Mouse (Mus musculus): Measurements from ENCODE around the gene Ubap2.
A peak's percentile ranks its signal among the peaks of the same experiment; 100 is the strongest.

Gene Ubap2

GRCm38 (mm10) chr4:41259019-41259418 is 15.9 kb downstream of the Ubap2 start:
- DNase-seq: no peak

GRCm38 (mm10) chr4:41257752-41258151 is 17.2 kb downstream of the Ubap2 start:
- DNase-seq: no peak

GRCm38 (mm10) chr4:41255564-41256210 is 19.3 kb downstream of the Ubap2 start:
- peak; percentile 12 for DNase-seq

DNA sequence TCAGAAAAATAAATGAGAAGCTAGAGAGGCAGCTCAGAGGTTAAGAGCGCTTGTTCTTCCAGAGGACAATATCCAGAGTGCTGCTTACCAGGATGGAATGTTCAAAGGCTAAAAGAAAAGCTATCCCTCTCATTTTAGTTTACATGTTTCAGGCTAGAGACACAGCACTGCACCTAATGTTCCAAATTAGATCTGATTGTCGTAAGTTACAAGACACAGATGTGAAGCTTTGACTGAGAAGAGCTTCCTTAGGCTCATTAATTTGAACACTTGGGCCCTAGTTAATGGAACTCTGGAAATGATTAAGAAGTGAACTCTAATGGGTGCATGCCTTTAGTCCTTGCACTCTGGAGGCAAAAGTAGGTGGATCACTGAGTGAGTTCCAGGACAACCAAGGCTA is 21.2 kb downstream of the Ubap2 start:
- no peak for DNase-seq

GRCm38 (mm10) chr4:41245408-41245807 is 29.5 kb downstream of the Ubap2 start:
- no peak for DNase-seq

GRCm38 (mm10) chr4:41240916-41241315 is 34.0 kb downstream of the Ubap2 start:
- no peak for DNase-seq

DNA sequence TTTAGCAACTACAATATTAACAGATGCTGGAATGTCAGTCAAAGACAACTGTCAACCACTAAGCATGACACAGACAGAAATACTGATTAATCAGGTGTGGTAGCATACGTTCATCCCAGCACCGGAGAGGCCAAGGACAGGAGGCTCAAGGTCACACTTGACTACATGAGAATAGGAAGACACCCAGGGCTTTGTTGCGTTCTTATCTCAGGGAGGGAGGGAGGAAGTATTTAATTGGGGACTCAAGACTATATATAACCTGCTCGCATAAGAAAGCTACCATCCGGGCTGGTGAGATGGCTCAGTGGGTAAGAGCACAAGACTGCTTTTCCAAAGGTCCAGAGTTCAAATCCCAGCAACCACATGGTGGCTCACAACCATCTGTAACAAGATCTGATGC is 39.3 kb downstream of the Ubap2 start:
- DNase-seq: no peak

DNA sequence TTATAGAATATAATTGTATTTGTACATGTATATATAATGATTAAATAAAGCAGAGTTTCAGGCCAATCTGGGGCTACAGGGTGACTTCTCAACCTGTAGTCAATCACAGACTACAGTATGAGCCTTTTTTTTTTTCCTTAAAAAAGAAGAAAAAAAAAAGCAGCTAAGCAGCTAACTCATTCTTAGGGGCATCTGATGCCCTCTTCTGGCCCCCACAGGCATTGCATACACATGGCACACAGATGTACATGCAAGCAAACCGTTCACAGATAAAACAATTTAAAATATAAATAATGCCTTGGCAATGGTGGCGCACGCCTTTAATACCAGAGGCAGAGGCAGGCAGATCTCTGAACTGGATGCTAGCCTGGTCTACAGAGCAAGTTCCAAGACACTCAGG is 48.6 kb downstream of the Ubap2 start:
- peak; percentile 61 for DNase-seq

- DNase-seq: no peak
These were observed 49.5 kb downstream of the Ubap2 start for GRCm38 (mm10) chr4:41225412-41225811.

DNA sequence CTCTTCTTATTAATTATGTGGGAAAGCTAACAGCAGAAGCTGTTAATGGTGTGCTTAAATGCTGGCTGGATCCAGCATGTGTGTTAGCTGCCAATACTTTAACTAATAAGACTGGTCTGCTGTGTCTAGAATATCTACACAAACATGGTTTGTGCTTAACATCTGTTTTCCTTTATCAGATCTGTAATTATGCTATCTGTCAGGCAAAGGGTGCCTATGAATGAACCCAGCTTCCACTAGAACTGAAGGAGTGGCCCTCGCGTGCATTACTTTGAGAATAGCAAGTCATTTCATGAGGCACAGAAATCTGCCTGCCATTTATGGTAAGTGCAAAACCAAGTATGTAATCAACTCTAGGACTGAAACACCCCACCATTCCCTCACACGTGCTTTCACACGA is 66.9 kb downstream of the Ubap2 start:
- no peak for DNase-seq

DNA sequence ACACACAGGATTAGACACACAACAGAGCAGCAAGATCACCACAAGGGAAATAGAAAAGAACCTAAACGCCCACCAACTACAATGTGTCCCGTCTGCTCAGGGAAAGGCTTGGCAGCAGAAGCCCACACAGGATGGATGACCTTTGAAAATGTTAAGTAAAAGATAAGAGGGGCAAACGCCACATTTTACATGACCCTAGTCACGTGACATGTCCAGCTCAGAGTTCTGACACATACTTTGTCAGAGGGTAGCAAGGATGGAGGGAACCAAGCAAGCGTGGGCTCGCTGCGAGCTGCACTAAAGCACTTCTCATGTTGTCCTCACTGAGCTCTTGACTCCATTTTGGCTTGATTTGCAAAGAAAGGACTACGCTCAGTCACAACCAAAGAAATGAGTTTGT is 69.2 kb downstream of the Ubap2 start:
- no peak for DNase-seq

DNA sequence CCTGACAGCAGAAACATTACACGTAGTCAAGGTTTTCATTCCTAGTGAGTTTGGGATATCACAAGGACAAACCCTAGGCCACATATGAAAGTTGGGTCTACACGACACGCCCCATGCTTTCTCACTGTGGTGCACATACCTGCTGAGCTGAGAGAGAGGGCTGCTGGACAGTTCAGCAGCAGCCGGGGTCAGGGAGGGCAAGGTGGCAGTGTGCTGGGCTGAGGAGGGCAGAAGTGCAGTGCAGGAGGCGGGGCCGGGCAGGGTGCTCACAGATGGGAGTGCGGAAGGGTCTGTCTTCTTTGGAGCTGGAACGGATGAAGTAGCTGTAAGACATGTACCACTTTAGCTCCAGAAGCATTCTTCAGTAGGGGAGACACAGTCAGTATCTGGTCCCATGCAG is 72.8 kb downstream of the Ubap2 start:
- no peak for DNase-seq

DNA sequence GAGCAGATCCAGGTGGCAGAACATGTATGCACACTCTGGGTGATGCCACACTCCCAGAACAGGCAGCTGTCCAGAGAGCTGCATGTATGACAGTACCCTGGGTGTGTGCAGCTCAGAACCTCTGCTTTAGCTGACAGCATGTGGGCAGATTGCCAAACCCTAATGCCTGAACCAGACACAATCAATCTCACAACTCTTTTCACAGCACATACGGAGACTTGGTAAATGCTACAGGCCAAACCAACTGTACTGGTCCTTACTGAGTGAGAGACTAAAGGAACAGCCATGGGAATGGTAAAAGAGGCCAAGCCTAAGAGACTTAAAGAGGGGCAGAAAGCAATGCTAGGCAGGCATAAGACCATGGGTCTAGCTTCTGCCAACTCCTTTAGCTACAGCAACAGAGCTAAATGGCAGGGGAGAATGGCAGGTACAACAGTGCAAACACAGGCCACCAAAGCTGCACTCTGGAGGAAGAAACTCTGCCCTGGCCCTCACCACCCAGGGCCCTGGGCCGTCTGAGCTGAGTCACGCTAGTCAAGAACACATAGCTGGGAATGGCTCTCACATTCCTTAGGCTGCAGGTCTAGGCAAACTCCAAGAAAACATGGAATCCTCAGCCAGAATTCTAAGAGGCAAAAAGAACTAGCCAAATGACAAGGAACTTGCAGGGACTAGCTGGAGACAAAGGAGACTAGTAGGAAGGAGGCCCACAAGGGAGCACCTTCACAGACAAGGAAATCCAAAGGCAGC is 77.9 kb downstream of the Ubap2 start:
- DNase-seq: no peak

- DNase-seq: no peak
These were observed 79.6 kb downstream of the Ubap2 start for GRCm38 (mm10) chr4:41195328-41195727.

GRCm38 (mm10) chr4:41192544-41193512 is 82.1 kb downstream of the Ubap2 start:
- no peak for DNase-seq

DNA sequence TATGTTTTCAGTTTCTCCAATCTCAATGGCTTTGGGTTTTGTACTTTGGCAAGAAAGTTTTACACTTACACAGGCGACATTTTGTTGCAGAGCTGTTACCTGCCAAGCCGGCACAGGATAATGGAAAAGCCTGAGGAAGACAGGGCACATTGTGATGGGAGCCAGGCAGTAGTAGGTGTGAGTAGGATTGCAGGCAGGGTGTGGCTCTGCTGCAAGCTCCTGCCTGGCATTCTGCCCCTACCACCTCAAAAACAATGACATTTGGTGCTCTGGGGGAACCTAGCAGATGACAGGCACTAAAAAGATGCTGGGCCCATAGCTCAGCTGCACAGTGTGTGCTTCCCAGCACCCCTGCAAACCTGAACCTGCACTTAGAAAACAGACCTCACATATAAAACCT is 85.1 kb downstream of the Ubap2 start:
- no peak for DNase-seq

GRCm38 (mm10) chr4:41179825-41180725 is 94.9 kb downstream of the Ubap2 start:
- DNase-seq: no peak

DNA sequence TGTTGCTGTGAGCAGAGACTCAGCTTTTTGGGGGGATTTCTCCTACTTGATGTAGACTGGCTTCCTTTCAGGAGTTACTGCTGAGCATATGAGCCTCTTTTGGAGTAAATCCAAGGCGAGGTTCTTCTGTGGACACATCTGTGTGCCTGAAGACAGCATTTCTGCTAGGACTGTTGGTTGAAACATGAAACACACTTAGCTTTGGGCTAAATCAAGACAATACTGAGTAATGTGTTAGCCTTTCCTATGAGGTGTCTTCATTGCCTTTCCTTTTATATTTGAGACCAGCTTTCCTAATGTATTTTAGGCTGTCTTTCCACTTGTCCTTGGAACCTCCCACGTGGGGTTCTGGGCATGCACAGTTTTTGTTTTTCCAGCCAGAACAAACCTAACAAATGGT is 100.3 kb downstream of the Ubap2 start:
- no peak for DNase-seq

DNA sequence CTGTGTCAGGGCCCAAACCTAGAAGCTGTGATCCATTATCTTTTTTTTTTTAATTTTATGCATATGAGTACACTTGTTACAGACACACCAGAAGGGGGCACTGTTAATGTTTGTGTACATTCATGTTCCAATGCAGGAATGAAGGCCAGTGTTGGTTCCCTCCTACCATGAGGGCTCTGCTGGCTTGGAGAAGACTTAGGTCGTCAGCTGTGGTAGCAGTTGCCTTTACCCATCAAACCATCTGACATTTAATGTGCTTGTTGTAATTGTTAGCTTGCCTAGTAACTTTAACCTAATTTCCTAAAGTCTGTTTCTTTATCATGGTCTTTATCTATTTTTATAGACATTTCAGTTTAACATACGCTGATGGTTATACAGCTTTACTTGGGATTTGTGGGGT is 104.0 kb downstream of the Ubap2 start:
- no peak for DNase-seq

- peak; percentile 95 for DNase-seq
These were observed 109.1 kb downstream of the Ubap2 start for GRCm38 (mm10) chr4:41165693-41166475.

GRCm38 (mm10) chr4:41164974-41165373 is 110.0 kb downstream of the Ubap2 start:
- DNase-seq: no peak

DNA sequence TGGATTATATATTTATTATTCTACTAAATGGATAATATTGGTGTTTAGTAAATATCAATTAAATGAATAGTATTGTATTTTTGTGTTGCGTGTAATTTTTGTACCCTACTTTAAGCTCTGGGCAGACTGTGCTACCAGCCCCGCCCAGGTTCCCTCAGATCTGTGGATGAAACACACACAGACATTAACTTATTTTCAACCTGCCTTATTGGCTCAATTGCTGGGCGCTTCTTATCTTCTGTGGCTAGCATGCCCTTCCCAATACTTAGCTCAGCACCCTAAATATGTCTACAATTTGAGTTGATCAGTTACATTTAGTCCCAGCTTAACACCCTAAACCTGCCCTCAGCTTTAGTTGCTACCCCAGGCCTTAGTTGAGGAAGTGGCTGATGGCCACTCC is 113.7 kb downstream of the Ubap2 start:
- DNase-seq: no peak
